Mouse (Mus musculus): Measurements from ENCODE around the gene Ppip5k2. TPM values are rescaled to one million over a fixed set of nuclear protein-coding genes. Genes with fewer than 3 reads are reported as not detected.

The Ppip5k2 gene
- total and polyA plus RNA-seq, 2 experiments = 5.2 to 34.3 TPM

DNA sequence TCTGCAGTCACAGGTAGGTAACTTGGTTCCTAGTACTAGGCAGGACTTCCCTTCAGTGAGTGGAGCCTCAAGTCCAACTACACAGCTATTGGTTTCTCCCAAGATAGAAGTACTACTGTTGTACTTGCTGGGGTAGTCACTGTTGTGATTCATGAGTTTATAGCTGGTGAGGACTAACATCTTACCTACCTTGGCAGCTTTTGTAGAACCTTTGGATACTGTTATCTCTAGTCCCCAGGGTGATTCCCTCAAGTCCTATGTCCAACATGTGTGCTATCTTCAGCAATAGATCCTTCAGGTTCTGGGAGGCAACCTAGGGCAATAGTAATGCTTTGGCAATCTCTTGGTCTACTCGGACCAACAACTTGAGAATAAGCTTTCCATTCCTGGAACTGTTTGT, 65.6 kb downstream of the Ppip5k2 start:
- no peak for TF ChIP-seq CTCF (IDR thresholded peaks at IDR 0.05; ENCODE audit: low read depth, low read length)
- no peak for TF ChIP-seq POLR2A (IDR thresholded peaks at IDR 0.05; ENCODE audit: extremely low read depth, insufficient read depth, low read length)
- peaks cover 25% of the 10 kb centered on the region for H3K36me3 ChIP-seq (ENCODE audit: control insufficient read depth, insufficient read depth, low read length)
- 79% methylated on average over 1 of the region's 1 CpGs for WGBS
- H3K4me3 ChIP-seq (ENCODE audit: insufficient read depth, low read depth, low read length) = no peak overlapping the region
- no peaks in the 10 kb centered on the region for H3K27me3 ChIP-seq (ENCODE audit: control insufficient read depth, insufficient read depth, low read length)
- DNase-seq (ENCODE audit: extremely low read depth, low read depth, low spot score) = no peak
- no peaks in the 10 kb centered on the region for H3K4me1 ChIP-seq (ENCODE audit: control insufficient read depth, insufficient read depth, low read length)
- no peak overlapping the region for H3K9ac ChIP-seq (ENCODE audit: low read depth, low read length)
- no peak overlapping the region for H3K27ac ChIP-seq (replicated peaks; ENCODE audit: insufficient read depth, low read depth, low read length)
- H3K79me2 ChIP-seq (ENCODE audit: control insufficient read depth, insufficient read depth, low read length) = no peaks in the 10 kb centered on the region

DNA sequence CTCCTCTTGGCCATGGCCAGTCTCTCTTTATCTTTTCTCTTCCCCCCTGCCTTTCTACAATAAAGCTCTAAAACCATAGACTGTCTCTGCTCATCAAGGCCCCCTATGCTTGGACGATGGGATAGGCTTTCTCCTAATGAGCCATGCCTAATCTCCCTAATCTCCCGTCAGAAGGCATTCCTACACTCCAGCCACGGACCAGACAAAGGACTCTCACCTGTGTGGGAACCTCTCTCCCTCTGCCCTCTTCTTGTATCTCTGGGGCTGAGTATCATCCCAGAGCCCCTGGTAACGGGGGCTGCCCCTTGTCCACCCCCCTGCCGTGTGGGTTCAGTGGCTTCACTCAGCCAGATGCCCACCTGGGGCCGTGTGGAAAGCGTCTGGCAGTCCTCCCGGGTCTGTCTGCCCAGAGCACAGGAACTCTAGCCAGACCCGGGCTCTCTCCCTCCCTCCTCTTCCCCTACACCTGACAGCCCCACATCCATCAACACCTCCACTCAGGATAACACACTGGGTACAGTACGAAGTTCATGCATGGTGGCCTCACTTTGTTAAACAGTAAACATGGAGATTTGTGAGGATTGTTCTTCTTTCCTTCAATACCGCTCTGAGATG, 71.1 kb downstream of the Ppip5k2 start:
- Histone ChIP-seq H3K27me3 (ENCODE audit: control insufficient read depth, insufficient read depth, low read length) (no peaks in the 10 kb centered on the region), H3K27ac (replicated peaks; ENCODE audit: insufficient read depth, low read depth, low read length) (no peak overlapping the region)
- 11% methylated on average over 11 of the region's 11 CpGs for WGBS

DNA sequence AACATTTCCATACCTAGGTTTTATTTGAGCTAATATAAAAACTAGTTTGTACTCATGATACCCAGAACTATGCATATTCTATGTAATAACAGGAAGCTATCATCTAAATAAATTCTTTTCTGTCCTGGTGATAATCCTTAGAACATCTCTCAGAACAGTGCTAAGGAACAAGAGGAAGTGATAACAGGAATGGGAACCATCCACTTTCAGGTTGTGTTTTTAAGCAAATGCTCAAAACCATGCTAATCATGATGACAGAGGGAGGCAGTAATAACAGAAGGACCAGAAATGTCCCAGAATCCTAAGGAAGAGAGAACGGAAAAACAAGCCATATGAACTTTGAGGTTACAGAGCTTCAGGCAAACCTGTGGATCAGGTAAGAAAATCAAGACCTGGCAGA, 72.9 kb downstream of the Ppip5k2 start:
- no peaks in the 10 kb centered on the region for H3K4me1 ChIP-seq (ENCODE audit: control insufficient read depth, insufficient read depth, low read length)
- TF ChIP-seq POLR2A (IDR thresholded peaks at IDR 0.05; ENCODE audit: extremely low read depth, insufficient read depth, low read length) (no peak), CTCF (IDR thresholded peaks at IDR 0.05; ENCODE audit: low read depth, low read length) (no peak)
- H3K27me3 ChIP-seq (ENCODE audit: control insufficient read depth, insufficient read depth, low read length) = no peaks in the 10 kb centered on the region
- H3K36me3 ChIP-seq (ENCODE audit: control insufficient read depth, insufficient read depth, low read length) = no peaks in the 10 kb centered on the region
- H3K27ac ChIP-seq (replicated peaks; ENCODE audit: insufficient read depth, low read depth, low read length) = no peak overlapping the region
- 89% methylated on average over 1 of the region's 1 CpGs for WGBS
- H3K4me3 ChIP-seq (ENCODE audit: insufficient read depth, low read depth, low read length) = no peak overlapping the region
- no peaks in the 10 kb centered on the region for H3K79me2 ChIP-seq (ENCODE audit: control insufficient read depth, insufficient read depth, low read length)
- H3K9ac ChIP-seq (ENCODE audit: low read depth, low read length) = no peak overlapping the region
- no peak for DNase-seq (ENCODE audit: extremely low read depth, low read depth, low spot score)

More for the DNA sequence above, 71.1 kb downstream of the Ppip5k2 start:
- Histone ChIP-seq H3K4me3 (ENCODE audit: insufficient read depth, low read depth, low read length) (no peak overlapping the region), H3K36me3 (ENCODE audit: control insufficient read depth, insufficient read depth, low read length) (no peaks in the 10 kb centered on the region), H3K4me1 (ENCODE audit: control insufficient read depth, insufficient read depth, low read length) (no peaks in the 10 kb centered on the region), H3K79me2 (ENCODE audit: control insufficient read depth, insufficient read depth, low read length) (no peaks in the 10 kb centered on the region), H3K9ac (ENCODE audit: low read depth, low read length) (no peak overlapping the region)
- TF ChIP-seq POLR2A (IDR thresholded peaks at IDR 0.05; ENCODE audit: extremely low read depth, insufficient read depth, low read length) (no peak), CTCF (IDR thresholded peaks at IDR 0.05; ENCODE audit: low read depth, low read length) (no peak)
- no peak for DNase-seq (ENCODE audit: extremely low read depth, low read depth, low spot score)

DNA sequence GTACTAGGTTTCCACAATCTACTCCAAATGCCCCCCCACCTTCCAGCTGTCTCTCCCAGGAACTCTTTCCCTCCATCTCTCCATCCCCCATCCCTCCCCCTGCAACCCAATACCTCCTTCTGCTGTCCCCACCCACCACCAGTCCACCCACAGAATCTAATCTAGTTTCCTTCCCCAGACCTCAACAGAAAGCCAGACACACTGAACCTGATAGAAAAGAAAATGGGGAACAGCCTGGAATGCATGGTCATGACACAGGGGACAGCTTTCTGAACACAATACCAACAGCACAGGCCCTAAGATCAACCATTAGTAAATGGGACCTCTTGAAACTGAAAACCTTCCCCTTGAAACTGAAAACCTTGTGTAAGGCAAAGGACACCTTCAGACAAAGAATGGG, 76.4 kb downstream of the Ppip5k2 start:
- H3K9ac ChIP-seq (ENCODE audit: low read depth, low read length) = no peak overlapping the region
- H3K27me3 ChIP-seq (ENCODE audit: control insufficient read depth, insufficient read depth, low read length) = no peaks in the 10 kb centered on the region
- H3K36me3 ChIP-seq (ENCODE audit: control insufficient read depth, insufficient read depth, low read length) = no peaks in the 10 kb centered on the region
- no peaks in the 10 kb centered on the region for H3K79me2 ChIP-seq (ENCODE audit: control insufficient read depth, insufficient read depth, low read length)
- DNase-seq (ENCODE audit: extremely low read depth, low read depth, low spot score) = no peak
- H3K27ac ChIP-seq (replicated peaks; ENCODE audit: insufficient read depth, low read depth, low read length) = no peak overlapping the region
- no peak overlapping the region for H3K4me3 ChIP-seq (ENCODE audit: insufficient read depth, low read depth, low read length)
- TF ChIP-seq POLR2A (IDR thresholded peaks at IDR 0.05; ENCODE audit: extremely low read depth, insufficient read depth, low read length) (no peak), CTCF (IDR thresholded peaks at IDR 0.05; ENCODE audit: low read depth, low read length) (no peak)
- no peaks in the 10 kb centered on the region for H3K4me1 ChIP-seq (ENCODE audit: control insufficient read depth, insufficient read depth, low read length)

DNA sequence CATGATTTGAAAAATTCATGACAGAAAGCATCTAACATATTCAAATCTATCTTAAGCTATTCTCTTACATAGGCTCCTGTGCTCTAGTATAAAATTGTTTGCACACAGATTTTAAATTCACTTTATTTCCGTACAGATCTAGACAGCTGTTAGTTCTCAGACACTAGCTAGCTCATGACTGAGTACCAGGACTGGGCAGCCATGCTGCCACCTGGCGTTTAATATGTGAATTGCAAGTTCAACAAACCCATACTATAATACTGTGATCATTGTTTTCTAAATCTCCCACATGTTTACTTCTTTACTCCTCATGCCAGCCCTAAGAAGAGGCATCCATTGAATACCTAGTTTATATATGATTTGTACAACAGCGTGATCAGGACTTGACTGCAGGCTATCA, 81.5 kb downstream of the Ppip5k2 start:
- 16% methylated on average over 3 of the region's 3 CpGs for WGBS
- TF ChIP-seq CTCF (IDR thresholded peaks at IDR 0.05; ENCODE audit: low read depth, low read length) (peak; percentile 73), POLR2A (IDR thresholded peaks at IDR 0.05; ENCODE audit: extremely low read depth, insufficient read depth, low read length) (no peak)
- peak; percentile 37 for DNase-seq (ENCODE audit: extremely low read depth, low read depth, low spot score)

DNA sequence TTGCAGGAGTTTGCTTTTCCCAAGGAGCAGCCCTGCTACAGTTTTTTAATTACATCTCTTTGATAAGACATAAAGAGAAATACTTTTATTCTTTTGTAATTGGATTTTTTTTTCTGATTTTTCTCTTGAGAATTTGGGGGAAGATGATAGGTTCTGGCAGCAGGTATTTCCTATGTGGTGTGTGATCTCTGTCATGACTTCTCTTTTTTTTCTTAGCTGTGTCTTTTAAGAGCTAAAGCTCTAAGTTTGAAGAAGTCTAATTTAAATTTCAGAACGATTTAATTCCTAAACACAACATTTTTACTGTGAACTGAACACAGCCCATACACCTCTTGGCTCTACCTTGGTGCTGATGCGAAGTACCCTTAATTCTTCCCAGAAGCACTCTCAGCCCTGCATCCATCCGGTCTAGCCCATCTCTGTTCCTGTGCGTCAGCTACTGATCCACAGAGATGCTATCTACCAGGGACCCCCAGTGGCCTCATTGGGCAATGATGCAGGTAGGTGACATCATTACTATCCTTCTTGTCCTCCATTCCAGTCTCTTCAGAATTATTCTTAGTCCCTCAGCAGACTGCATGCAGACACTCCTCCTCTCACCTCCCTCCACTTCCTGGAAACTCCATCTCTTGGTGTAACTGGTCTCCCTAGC, 93.6 kb downstream of the Ppip5k2 start:
- 91% methylated on average over 4 of the region's 4 CpGs for WGBS
- Histone ChIP-seq H3K27ac (replicated peaks; ENCODE audit: insufficient read depth, low read depth, low read length) (no peak overlapping the region), H3K9ac (ENCODE audit: low read depth, low read length) (no peak overlapping the region), H3K36me3 (ENCODE audit: control insufficient read depth, insufficient read depth, low read length) (no peaks in the 10 kb centered on the region), H3K27me3 (ENCODE audit: control insufficient read depth, insufficient read depth, low read length) (no peaks in the 10 kb centered on the region), H3K4me3 (ENCODE audit: insufficient read depth, low read depth, low read length) (no peak overlapping the region), H3K4me1 (ENCODE audit: control insufficient read depth, insufficient read depth, low read length) (no peaks in the 10 kb centered on the region), H3K79me2 (ENCODE audit: control insufficient read depth, insufficient read depth, low read length) (no peaks in the 10 kb centered on the region)
- TF ChIP-seq CTCF (IDR thresholded peaks at IDR 0.05; ENCODE audit: low read depth, low read length) (no peak), POLR2A (IDR thresholded peaks at IDR 0.05; ENCODE audit: extremely low read depth, insufficient read depth, low read length) (no peak)
- DNase-seq (ENCODE audit: extremely low read depth, low read depth, low spot score) = no peak

More for the DNA sequence above, 81.5 kb downstream of the Ppip5k2 start:
- Histone ChIP-seq H3K4me1 (ENCODE audit: control insufficient read depth, insufficient read depth, low read length) (no peaks in the 10 kb centered on the region), H3K9ac (ENCODE audit: low read depth, low read length) (no peak overlapping the region), H3K36me3 (ENCODE audit: control insufficient read depth, insufficient read depth, low read length) (no peaks in the 10 kb centered on the region), H3K4me3 (ENCODE audit: insufficient read depth, low read depth, low read length) (no peak overlapping the region), H3K79me2 (ENCODE audit: control insufficient read depth, insufficient read depth, low read length) (no peaks in the 10 kb centered on the region), H3K27me3 (ENCODE audit: control insufficient read depth, insufficient read depth, low read length) (no peaks in the 10 kb centered on the region), H3K27ac (replicated peaks; ENCODE audit: insufficient read depth, low read depth, low read length) (no peak overlapping the region)
